Mouse (Mus musculus) liver, embryonic 13.5 days (tissue): ENCODE measurements around the gene Pfkfb1. TPM values are rescaled to one million over a fixed set of nuclear protein-coding genes. Genes with fewer than 3 reads are reported as not detected.

ENCODE experiments used
- ATAC-seq: fragments of 200-750 bp; cut with Nextera tagmentation; 2 replicates; pipeline ENCODE4 v1.8.0; 2017; ENCODE audit warnings: low read depth, mild to moderate bottlenecking, moderate number of reproducible peaks, moderate library complexity
- DNase-seq: peaks from one replicate; pipeline ENCODE4 v3.0.0; 2022
- H3K27ac ChIP-seq: fragments of 300-500 bp; sonication (generic); 2 replicates; pipeline ENCODE4 v1.5.1; 2015; ENCODE audit warnings: moderate library complexity, mild to moderate bottlenecking, inconsistent platforms
- H3K27me3 ChIP-seq: fragments of 300-500 bp; sonication (generic); 2 replicates; pipeline ENCODE4 v1.6.1; 2015; ENCODE audit warnings: mild to moderate bottlenecking, inconsistent platforms
- H3K36me3 ChIP-seq: fragments of 300-500 bp; sonication (generic); 2 replicates; pipeline ENCODE4 v1.6.1; 2015; ENCODE audit warnings: mild to moderate bottlenecking, inconsistent platforms
- H3K4me1 ChIP-seq: fragments of 300-500 bp; sonication (generic); replicated peaks from 2 replicates; pipeline ENCODE4 v1.6.1; 2015; ENCODE audit warnings: inconsistent platforms
- H3K4me2 ChIP-seq: fragments of 300-500 bp; sonication (generic); 2 replicates; pipeline ENCODE4 v1.6.1; 2015; ENCODE audit warnings: inconsistent platforms, mild to moderate bottlenecking, moderate library complexity
- H3K4me3 ChIP-seq: fragments of 300-500 bp; sonication (generic); replicated peaks from 2 replicates; pipeline ENCODE4 v1.5.1; 2015; ENCODE audit warnings: mild to moderate bottlenecking, inconsistent platforms
- H3K9ac ChIP-seq: fragments of 300-500 bp; sonication (generic); 2 replicates; pipeline ENCODE4 v1.6.1; 2015; ENCODE audit warnings: mild to moderate bottlenecking, inconsistent platforms
- H3K9me3 ChIP-seq: fragments of 300-500 bp; sonication (generic); replicated peaks from 2 replicates; pipeline ENCODE4 v1.6.1; 2016; ENCODE audit warnings: inconsistent platforms
- WGBS: fragments of 180-500 bp; shearing (Covaris S2); methylation state at CpG from one replicate; pipeline ENCODE4 v1.1.7; 2015; ENCODE audit not compliant: insufficient replicate concordance; 5-methylcytosine and 5-hydroxymethylcytosine counted together
- polyA plus RNA-seq: library from polyadenylated mRNA; unstranded; fragments of >200 nt; fragmentation: Nextera tagmentation; extraction: Ambion mirVana; gene quantifications from 2 replicates; pipeline ENCODE4 v1.2.1, GENCODE M21; 2015

Gene Pfkfb1
- 4.4 and 6.1 TPM in 2 replicates for polyA plus RNA-seq

- Histone ChIP-seq H3K4me1 (peaks cover 19% of the 10 kb centered on the region), H3K9ac (peak within 1 kb of the TSS; percentile 81), H3K4me2 (peak within 1 kb of the TSS; percentile 80), H3K4me3 (peak within 1 kb of the TSS; percentile 70), H3K36me3 (peaks cover 14% of the 10 kb centered on the region), H3K27ac (peak within 1 kb of the TSS; percentile 93), H3K9me3 (no peaks in the 10 kb centered on the region), H3K27me3 (no peaks in the 10 kb centered on the region)
- WGBS: 15% methylated on average over 35 of the region's 35 CpGs
- DNase-seq (peak; percentile 70), ATAC-seq (peak; percentile 96)
Measured at GRCm38 (mm10) chrX:150588023-150588764, at the start of gene Pfkfb1. TSS of gene Pfkfb1 (plus strand) at chrX:150588229.

- H3K4me2 ChIP-seq: no peak overlapping the region
- no peaks in the 10 kb centered on the region for H3K36me3 ChIP-seq
- DNase-seq (no peak), ATAC-seq (no peak)
- H3K9ac ChIP-seq: no peak overlapping the region
- H3K27me3 ChIP-seq: no peaks in the 10 kb centered on the region
- H3K4me3 ChIP-seq: no peak overlapping the region
- 28% methylated on average over 2 of the region's 2 CpGs for WGBS
- no peak overlapping the region for H3K27ac ChIP-seq
- H3K4me1 ChIP-seq: no peaks in the 10 kb centered on the region; the same call in 1 of the 2 replicates
- H3K9me3 ChIP-seq: no peaks in the 10 kb centered on the region
Measured at GRCm38 (mm10) chrX:150540111-150540510, 47.9 kb upstream of the Pfkfb1 start.

GRCm38 (mm10) chrX:150541684-150542083, 46.3 kb upstream of the Pfkfb1 start:
- no peaks in the 10 kb centered on the region for H3K27me3 ChIP-seq
- DNase-seq: no peak
- no peak for ATAC-seq
- no peak overlapping the region for H3K27ac ChIP-seq
- peaks cover 2% of the 10 kb centered on the region for H3K4me1 ChIP-seq
- H3K36me3 ChIP-seq: no peaks in the 10 kb centered on the region
- H3K4me2 ChIP-seq: no peak overlapping the region
- no peak overlapping the region for H3K4me3 ChIP-seq
- no peak overlapping the region for H3K9ac ChIP-seq
- H3K9me3 ChIP-seq: no peaks in the 10 kb centered on the region

GRCm38 (mm10) chrX:150547239-150547638, 40.8 kb upstream of the Pfkfb1 start, which contains the start of gene Alas2:
TSS of gene Alas2 (plus strand) at chrX:150547375.
- H3K4me3 ChIP-seq: peak within 1 kb of the TSS; percentile 67
- no peaks in the 10 kb centered on the region for H3K27me3 ChIP-seq
- peaks cover 15% of the 10 kb centered on the region for H3K36me3 ChIP-seq
- H3K9ac ChIP-seq: peak within 1 kb of the TSS; percentile 86
- peak; percentile 27 for DNase-seq
- no peaks in the 10 kb centered on the region for H3K9me3 ChIP-seq
- 23% methylated on average over 5 of the region's 5 CpGs for WGBS
- H3K4me1 ChIP-seq: peaks cover 26% of the 10 kb centered on the region
- peak; percentile 68 for ATAC-seq
- H3K27ac ChIP-seq: peak within 1 kb of the TSS; percentile 96
- peak within 1 kb of the TSS; percentile 62 for H3K4me2 ChIP-seq

- ATAC-seq: peak; percentile 96
- peak overlapping the region; percentile 67 for H3K4me3 ChIP-seq
- peaks cover 34% of the 10 kb centered on the region for H3K36me3 ChIP-seq
- no peaks in the 10 kb centered on the region for H3K27me3 ChIP-seq
- H3K9ac ChIP-seq: peak overlapping the region; percentile 86
- DNase-seq: peak; percentile 86
- peak overlapping the region; percentile 96 for H3K27ac ChIP-seq
- H3K4me1 ChIP-seq: peaks cover 42% of the 10 kb centered on the region
- H3K4me2 ChIP-seq: peak overlapping the region; percentile 71
- H3K9me3 ChIP-seq: no peaks in the 10 kb centered on the region
- 23% methylated on average over 3 of the region's 3 CpGs for WGBS
Measured at GRCm38 (mm10) chrX:150549639-150550038, 38.4 kb upstream of the Pfkfb1 start.

GRCm38 (mm10) chrX:150551986-150552385, 36.0 kb upstream of the Pfkfb1 start:
- ATAC-seq (no peak), DNase-seq (no peak)
- Histone ChIP-seq H3K27me3 (no peaks in the 10 kb centered on the region), H3K4me3 (peak overlapping the region; percentile 57), H3K27ac (peak overlapping the region; percentile 96), H3K9ac (peak overlapping the region; percentile 78), H3K4me1 (peaks cover 46% of the 10 kb centered on the region), H3K4me2 (peak overlapping the region; percentile 71), H3K36me3 (peaks cover 48% of the 10 kb centered on the region), H3K9me3 (no peaks in the 10 kb centered on the region)
- 80% methylated on average over 2 of the region's 2 CpGs for WGBS

GRCm38 (mm10) chrX:150554032-150554431, 34.0 kb upstream of the Pfkfb1 start:
- Histone ChIP-seq H3K27ac (peak overlapping the region; percentile 84), H3K4me2 (peak overlapping the region; percentile 61), H3K9ac (peak overlapping the region; percentile 51), H3K4me3 (peak overlapping the region; percentile 26), H3K9me3 (no peaks in the 10 kb centered on the region), H3K36me3 (peaks cover 68% of the 10 kb centered on the region), H3K27me3 (no peaks in the 10 kb centered on the region), H3K4me1 (peaks cover 58% of the 10 kb centered on the region)
- 58% methylated on average over 3 of the region's 3 CpGs for whole genome bisulfite sequencing
- no peak for DNase-seq
- ATAC-seq: no peak

- H3K27me3 ChIP-seq: no peaks in the 10 kb centered on the region
- DNase-seq: peak; percentile 73
- ATAC-seq: peak; percentile 100
- H3K4me2 ChIP-seq: peak overlapping the region; percentile 59
- H3K9me3 ChIP-seq: no peaks in the 10 kb centered on the region
- H3K4me1 ChIP-seq: peaks cover 51% of the 10 kb centered on the region
- peak overlapping the region; percentile 33 for H3K4me3 ChIP-seq
- H3K36me3 ChIP-seq: peaks cover 85% of the 10 kb centered on the region
- H3K27ac ChIP-seq: peak overlapping the region; percentile 93
- 54% methylated on average over 12 of the region's 12 CpGs for WGBS
- H3K9ac ChIP-seq: peak overlapping the region; percentile 71
Measured at GRCm38 (mm10) chrX:150564644-150565357, 23.2 kb upstream of the Pfkfb1 start.

GRCm38 (mm10) chrX:150581921-150582320, 6.1 kb upstream of the Pfkfb1 start:
- DNase-seq: no peak

GRCm38 (mm10) chrX:150585116-150585515, 2.9 kb upstream of the Pfkfb1 start:
- Histone ChIP-seq H3K4me3 (no peak overlapping the region), H3K4me2 (no peak overlapping the region), H3K27ac (no peak overlapping the region), H3K9me3 (no peaks in the 10 kb centered on the region), H3K27me3 (no peaks in the 10 kb centered on the region), H3K36me3 (peaks cover 14% of the 10 kb centered on the region), H3K4me1 (peaks cover 19% of the 10 kb centered on the region), H3K9ac (no peak overlapping the region)
- DNase-seq: no peak
- WGBS: 85% methylated on average over 8 of the region's 8 CpGs
- ATAC-seq: no peak

More at GRCm38 (mm10) chrX:150581921-150582320, 6.1 kb upstream of the Pfkfb1 start:
- Histone ChIP-seq H3K9ac (no peak overlapping the region), H3K4me3 (no peak overlapping the region), H3K9me3 (no peaks in the 10 kb centered on the region), H3K36me3 (peaks cover 14% of the 10 kb centered on the region), H3K27ac (no peak overlapping the region), H3K27me3 (no peaks in the 10 kb centered on the region), H3K4me2 (no peak overlapping the region), H3K4me1 (peaks cover 2% of the 10 kb centered on the region; the same call in 1 of the 2 replicates)
- ATAC-seq: no peak

- no peak for DNase-seq
- WGBS: 68% methylated on average over 5 of the region's 5 CpGs
- peak within 1 kb of the TSS; percentile 81 for H3K9ac ChIP-seq
Measured at GRCm38 (mm10) chrX:150589696-150590095, 1.7 kb downstream of the Pfkfb1 start, which contains the start of gene Apex2. TSS of gene Apex2 (minus strand) at chrX:150589868.

More at GRCm38 (mm10) chrX:150589696-150590095, 1.7 kb downstream of the Pfkfb1 start, which contains the start of gene Apex2:
- H3K4me3 ChIP-seq: peak within 1 kb of the TSS; percentile 70
- peak within 1 kb of the TSS; percentile 93 for H3K27ac ChIP-seq
- peaks cover 29% of the 10 kb centered on the region for H3K4me1 ChIP-seq
- no peak for ATAC-seq
- H3K9me3 ChIP-seq: no peaks in the 10 kb centered on the region
- peak within 1 kb of the TSS; percentile 80 for H3K4me2 ChIP-seq
- H3K27me3 ChIP-seq: no peaks in the 10 kb centered on the region
- peaks cover 10% of the 10 kb centered on the region for H3K36me3 ChIP-seq
